Mouse (Mus musculus): ENCODE measurements around the gene Hamp2. TPM values are rescaled to one million over a fixed set of nuclear protein-coding genes. Genes with fewer than 3 reads are reported as not detected.

Gene Hamp2
- polyA plus RNA-seq, 1 experiment from 2014 or later = not detected

GRCm38 (mm10) chr7:30909773-30910172 is 14.7 kb downstream of the Hamp2 start:
- Histone ChIP-seq H3K27ac (replicated peaks) (no peak overlapping the region), H3K4me2 (no peak overlapping the region), H3K4me1 (replicated peaks) (peaks cover 10% of the 10 kb centered on the region), H3K9me3 (no peaks in the 10 kb centered on the region), H3K36me3 (no peaks in the 10 kb centered on the region), H3K27me3 (peaks cover 4% of the 10 kb centered on the region; the same call in 1 of the 2 replicates), H3K4me3 (no peak overlapping the region), H3K9ac (no peak overlapping the region)
- ATAC-seq (ENCODE audit: low read depth) = no peak
- WGBS = 90% methylated on average over 6 of the region's 6 CpGs

GRCm38 (mm10) chr7:30908992-30909431 is 15.5 kb downstream of the Hamp2 start:
- 26% methylated on average over 16 of the region's 17 CpGs for WGBS
- H3K4me1 ChIP-seq (replicated peaks) = peaks cover 10% of the 10 kb centered on the region
- no peak overlapping the region for H3K9ac ChIP-seq
- H3K4me3 ChIP-seq = peak overlapping the region; percentile 30; the same call in 1 of the 2 replicates
- no peak overlapping the region for H3K27ac ChIP-seq (replicated peaks)
- no peaks in the 10 kb centered on the region for H3K9me3 ChIP-seq
- peak; percentile 58; the same call in 1 of the 2 replicates for ATAC-seq (ENCODE audit: low read depth)
- peaks cover 4% of the 10 kb centered on the region; the same call in 1 of the 2 replicates for H3K27me3 ChIP-seq
- peak overlapping the region; percentile 59 for H3K4me2 ChIP-seq
- H3K36me3 ChIP-seq = no peaks in the 10 kb centered on the region

GRCm38 (mm10) chr7:30908277-30908991 is 16.0 kb downstream of the Hamp2 start:
- H3K9ac ChIP-seq = peak overlapping the region; percentile 9; the same call in 1 of the 2 replicates

GRCm38 (mm10) chr7:30904042-30904441 is 20.4 kb downstream of the Hamp2 start:
- Histone ChIP-seq H3K27me3 (peaks cover 4% of the 10 kb centered on the region; the same call in 1 of the 2 replicates), H3K27ac (replicated peaks) (no peak overlapping the region), H3K4me3 (no peak overlapping the region), H3K9me3 (no peaks in the 10 kb centered on the region), H3K4me2 (no peak overlapping the region), H3K36me3 (no peaks in the 10 kb centered on the region), H3K9ac (no peak overlapping the region), H3K4me1 (replicated peaks) (peaks cover 10% of the 10 kb centered on the region)
- no peak for ATAC-seq (ENCODE audit: low read depth)
- WGBS = 56% methylated on average over 4 of the region's 4 CpGs

More at GRCm38 (mm10) chr7:30908277-30908991, 16.0 kb downstream of the Hamp2 start:
- Histone ChIP-seq H3K27ac (replicated peaks) (no peak overlapping the region), H3K9me3 (no peaks in the 10 kb centered on the region), H3K36me3 (no peaks in the 10 kb centered on the region), H3K4me2 (peak overlapping the region; percentile 59), H3K4me1 (replicated peaks) (peaks cover 10% of the 10 kb centered on the region), H3K4me3 (peak overlapping the region; percentile 30), H3K27me3 (peaks cover 4% of the 10 kb centered on the region; the same call in 1 of the 2 replicates)
- ATAC-seq (ENCODE audit: low read depth) = peak; percentile 62
- 4% methylated on average over 25 of the region's 26 CpGs for WGBS

GRCm38 (mm10) chr7:30895217-30895616 is 29.3 kb downstream of the Hamp2 start:
- ATAC-seq (ENCODE audit: low read depth) = no peak

GRCm38 (mm10) chr7:30892515-30892914 is 32.0 kb downstream of the Hamp2 start:
- no peak for ATAC-seq (ENCODE audit: low read depth)
- no peak overlapping the region for H3K4me3 ChIP-seq
- H3K9ac ChIP-seq = no peak overlapping the region
- H3K4me1 ChIP-seq (replicated peaks) = no peaks in the 10 kb centered on the region
- H3K36me3 ChIP-seq = no peaks in the 10 kb centered on the region
- H3K27me3 ChIP-seq = no peaks in the 10 kb centered on the region
- no peak overlapping the region for H3K4me2 ChIP-seq
- 67% methylated on average over 3 of the region's 3 CpGs for WGBS
- H3K27ac ChIP-seq (replicated peaks) = no peak overlapping the region
- H3K9me3 ChIP-seq = no peaks in the 10 kb centered on the region

More at GRCm38 (mm10) chr7:30895217-30895616, 29.3 kb downstream of the Hamp2 start:
- H3K9ac ChIP-seq = no peak overlapping the region
- H3K36me3 ChIP-seq = no peaks in the 10 kb centered on the region
- H3K27me3 ChIP-seq = no peaks in the 10 kb centered on the region
- no peak overlapping the region for H3K27ac ChIP-seq (replicated peaks)
- no peak overlapping the region for H3K4me2 ChIP-seq
- H3K4me3 ChIP-seq = no peak overlapping the region
- 94% methylated on average over 3 of the region's 3 CpGs for WGBS
- H3K9me3 ChIP-seq = no peaks in the 10 kb centered on the region
- H3K4me1 ChIP-seq (replicated peaks) = no peaks in the 10 kb centered on the region

- 82% methylated on average over 9 of the region's 9 CpGs for WGBS
- Histone ChIP-seq H3K9me3 (no peaks in the 10 kb centered on the region), H3K27ac (replicated peaks) (no peak overlapping the region), H3K36me3 (no peaks in the 10 kb centered on the region), H3K27me3 (no peaks in the 10 kb centered on the region), H3K4me1 (replicated peaks) (no peaks in the 10 kb centered on the region), H3K4me3 (no peak overlapping the region), H3K9ac (no peak overlapping the region), H3K4me2 (no peak overlapping the region)
- no peak for ATAC-seq (ENCODE audit: low read depth)
Observed at GRCm38 (mm10) chr7:30891746-30892145, 32.7 kb downstream of the Hamp2 start.

- Histone ChIP-seq H3K36me3 (no peaks in the 10 kb centered on the region), H3K27ac (replicated peaks) (no peak overlapping the region), H3K9me3 (no peaks in the 10 kb centered on the region), H3K4me1 (replicated peaks) (no peaks in the 10 kb centered on the region), H3K4me2 (no peak overlapping the region), H3K4me3 (no peak overlapping the region), H3K27me3 (no peaks in the 10 kb centered on the region), H3K9ac (no peak overlapping the region)
- ATAC-seq (ENCODE audit: low read depth) = no peak
- WGBS = 71% methylated on average over 2 of the region's 2 CpGs
Observed at GRCm38 (mm10) chr7:30890681-30891080, 33.8 kb downstream of the Hamp2 start.

GRCm38 (mm10) chr7:30888786-30889185 is 35.7 kb downstream of the Hamp2 start:
- WGBS = 86% methylated on average over 7 of the region's 7 CpGs
- Histone ChIP-seq H3K4me3 (no peak overlapping the region), H3K27ac (replicated peaks) (no peak overlapping the region), H3K27me3 (no peaks in the 10 kb centered on the region), H3K36me3 (no peaks in the 10 kb centered on the region), H3K4me1 (replicated peaks) (no peaks in the 10 kb centered on the region), H3K9me3 (no peaks in the 10 kb centered on the region), H3K9ac (no peak overlapping the region), H3K4me2 (no peak overlapping the region)
- ATAC-seq (ENCODE audit: low read depth) = no peak

- no peak overlapping the region for H3K27ac ChIP-seq (replicated peaks)
- no peaks in the 10 kb centered on the region for H3K9me3 ChIP-seq
- H3K4me3 ChIP-seq = no peak overlapping the region
- no peak for ATAC-seq (ENCODE audit: low read depth)
- no peak overlapping the region for H3K9ac ChIP-seq
- no peaks in the 10 kb centered on the region for H3K27me3 ChIP-seq
- no peak overlapping the region for H3K4me2 ChIP-seq
- no peaks in the 10 kb centered on the region for H3K36me3 ChIP-seq
- H3K4me1 ChIP-seq (replicated peaks) = no peaks in the 10 kb centered on the region
- WGBS = 84% methylated on average over 14 of the region's 14 CpGs
Observed at GRCm38 (mm10) chr7:30887568-30888188, 36.8 kb downstream of the Hamp2 start.

GRCm38 (mm10) chr7:30886852-30887251 is 37.6 kb downstream of the Hamp2 start:
- Histone ChIP-seq H3K4me3 (no peak overlapping the region), H3K4me1 (replicated peaks) (no peaks in the 10 kb centered on the region), H3K9ac (no peak overlapping the region), H3K9me3 (no peaks in the 10 kb centered on the region), H3K4me2 (no peak overlapping the region), H3K27me3 (no peaks in the 10 kb centered on the region), H3K36me3 (no peaks in the 10 kb centered on the region), H3K27ac (replicated peaks) (no peak overlapping the region)
- whole genome bisulfite sequencing = 90% methylated on average over 4 of the region's 4 CpGs
- no peak for ATAC-seq (ENCODE audit: low read depth)

GRCm38 (mm10) chr7:30884047-30884446 is 40.4 kb downstream of the Hamp2 start:
- H3K27me3 ChIP-seq = no peaks in the 10 kb centered on the region
- no peaks in the 10 kb centered on the region for H3K9me3 ChIP-seq
- no peak overlapping the region for H3K27ac ChIP-seq (replicated peaks)
- no peaks in the 10 kb centered on the region for H3K4me1 ChIP-seq (replicated peaks)
- no peaks in the 10 kb centered on the region for H3K36me3 ChIP-seq
- H3K9ac ChIP-seq = no peak overlapping the region
- H3K4me2 ChIP-seq = no peak overlapping the region
- H3K4me3 ChIP-seq = no peak overlapping the region
- no peak for ATAC-seq (ENCODE audit: low read depth)
